Comparison of ENCODE assay signal across 7 mouse cellular contexts in the genomic region with DNA sequence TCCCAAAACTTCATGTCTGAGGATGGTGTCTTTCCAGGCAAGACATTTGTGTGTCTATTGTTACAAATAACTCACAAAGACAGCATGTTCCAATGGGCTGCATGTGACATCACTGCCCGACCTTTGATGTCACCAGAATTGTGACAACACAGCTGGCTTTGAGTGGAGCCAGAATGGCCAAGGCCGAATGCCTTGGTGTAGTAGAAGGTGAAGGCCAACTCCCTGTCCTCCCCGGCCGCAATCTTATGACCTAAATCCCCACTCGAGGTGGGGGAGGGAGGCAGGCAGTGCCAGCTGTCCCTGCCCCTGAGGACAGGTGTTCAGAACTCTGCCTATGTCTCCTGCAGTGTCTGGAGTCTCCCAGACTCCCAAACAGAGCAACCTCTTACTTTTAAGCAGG. TPM values are rescaled to one million over a fixed set of nuclear protein-coding genes. Genes with fewer than 3 reads are reported as not detected.
DNase-seq lines count a peak whose midpoint lies in the region; ATAC-seq and TF ChIP-seq lines count a peak whose summit lies in the region.

No protein-coding gene starts in this region.

- peak overlapping the region; percentile 93 for H3K4me3 ChIP-seq in testis, adult 2 months (ENCODE audit: control insufficient read depth, low read depth, low read length)
- peak overlapping the region; percentile 84 for H3K4me3 ChIP-seq in heart, embryonic 16.5 days (ENCODE audit: low read length)
- peak overlapping the region; percentile 69 for H3K4me3 ChIP-seq in liver, postnatal 0 days (ENCODE audit: low read depth, low read length)

- WGBS in heart, embryonic 16.5 days, result 25% methylated on average over 5 of the region's 5 CpGs
- WGBS in liver, postnatal 0 days (ENCODE audit: insufficient replicate concordance), result 32% methylated on average over 5 of the region's 5 CpGs

- TF ChIP-seq EP300 in liver, postnatal 0 days (IDR thresholded peaks at IDR 0.05; ENCODE audit: low read depth), result no peak

- TF ChIP-seq CTCF in testis, adult 2 months (IDR thresholded peaks at IDR 0.05; ENCODE audit: control insufficient read depth, insufficient read depth, insufficient replicate concordance, low read depth, low read length), result no peak
- no peak for TF ChIP-seq CTCF in liver, postnatal 0 days (IDR thresholded peaks at IDR 0.05; ENCODE audit: low read depth)

- peaks cover 26% of the 10 kb centered on the region for H3K4me1 ChIP-seq in testis, adult 2 months (ENCODE audit: control insufficient read depth, insufficient read depth, low read length)
- H3K4me1 ChIP-seq in heart, embryonic 16.5 days (ENCODE audit: control insufficient read depth, insufficient read depth, low read length), result peaks cover 47% of the 10 kb centered on the region
- peaks cover 35% of the 10 kb centered on the region for H3K4me1 ChIP-seq in liver, postnatal 0 days (ENCODE audit: insufficient read depth)

- peak overlapping the region; percentile 100 for H3K4me2 ChIP-seq in heart, embryonic 16.5 days (ENCODE audit: low read depth, low read length)
- peak overlapping the region; percentile 87 for H3K4me2 ChIP-seq in liver, postnatal 0 days (ENCODE audit: low read depth, low read length)

- no peak for TF ChIP-seq POLR2A in testis, adult 2 months (IDR thresholded peaks at IDR 0.05; ENCODE audit: control insufficient read depth, low read depth, low read length)

- no peak for ATAC-seq in heart, embryonic 16.5 days (replicated peaks; ENCODE audit: extremely low read depth, insufficient read depth, low FRiP score)
- no peak for ATAC-seq in liver, postnatal 0 days

- peak overlapping the region; percentile 37; the same call in 1 of the 2 replicates for H3K27ac ChIP-seq in testis, adult 2 months (ENCODE audit: control insufficient read depth, insufficient read depth, low read depth, low read length)
- H3K27ac ChIP-seq in heart, embryonic 16.5 days (ENCODE audit: low read length), result no peak overlapping the region
- peak overlapping the region; percentile 19; the same call in 1 of the 2 replicates for H3K27ac ChIP-seq in liver, postnatal 0 days (ENCODE audit: low read depth)

- H3K27me3 ChIP-seq in testis, adult 2 months (ENCODE audit: control insufficient read depth, insufficient read depth, low read length), result no peaks in the 10 kb centered on the region; the same call in 1 of the 2 replicates
- H3K27me3 ChIP-seq in heart, embryonic 16.5 days (ENCODE audit: control insufficient read depth, insufficient read depth, low read length), result peaks cover 32% of the 10 kb centered on the region
- H3K27me3 ChIP-seq in liver, postnatal 0 days (ENCODE audit: insufficient read depth, low read length), result peaks cover 30% of the 10 kb centered on the region

- no peaks in the 10 kb centered on the region for H3K9me3 ChIP-seq in heart, embryonic 16.5 days (replicated peaks; ENCODE audit: control insufficient read depth, low read length)
- no peaks in the 10 kb centered on the region for H3K9me3 ChIP-seq in liver, postnatal 0 days (ENCODE audit: low read length)

- H3K9ac ChIP-seq in heart, embryonic 16.5 days (ENCODE audit: low read length), result peak overlapping the region; percentile 67; the same call in 1 of the 2 replicates
- peak overlapping the region; percentile 54 for H3K9ac ChIP-seq in liver, postnatal 0 days (replicated peaks)

- H3K36me3 ChIP-seq in testis, adult 2 months (ENCODE audit: control insufficient read depth, insufficient read depth, low read length), result no peaks in the 10 kb centered on the region
- no peaks in the 10 kb centered on the region for H3K36me3 ChIP-seq in heart, embryonic 16.5 days (ENCODE audit: control insufficient read depth, insufficient read depth)
- no peaks in the 10 kb centered on the region for H3K36me3 ChIP-seq in liver, postnatal 0 days (replicated peaks; ENCODE audit: insufficient read depth, low read length)

- DNase-seq in testis, postnatal 10 days (ENCODE audit: low spot score), result no peak
- DNase-seq in liver, postnatal 0 days, result peak; percentile 61
- peak; percentile 62 for DNase-seq in retina, postnatal 1 day
- no peak for DNase-seq in spleen, adult 18-20 months
- no peak for DNase-seq in yolk sac, embryonic 10.5 days (ENCODE audit: low spot score)

RNA-seq across cellular contexts. Expression of a gene that starts 1.0 kb away (rescaled TPM):
- 22.5 and 23.4 TPM in 2 replicates for polyA plus RNA-seq in testis, adult 2 months (2012; rRNA removed)
- polyA plus RNA-seq in heart, embryonic 16.5 days (2015; fragmentation: Nextera tagmentation; extraction: Ambion mirVana), result 0.83 and 0.84 TPM in 2 replicates
- polyA plus RNA-seq in liver, postnatal 0 days (2015; fragmentation: Nextera tagmentation; extraction: Ambion mirVana), result 0.80 and 1.8 TPM in 2 replicates

Comparison
In these comparisons a context has a peak if more than half of its experiments do, and no peak if none do; other contexts are left out.
1. DNase-seq: peak in liver, postnatal 0 days (single experiment) and retina, postnatal 1 day (single experiment); none in testis, postnatal 10 days (single experiment), spleen, adult 18-20 months (0 of 2) and yolk sac, embryonic 10.5 days (single experiment).
2. Peak in every context shown above with its lines, with median percentiles within 50 percentile points of each other: H3K4me3 ChIP-seq.